ENCODE assay signal across 23 mouse cellular contexts in the genomic region with DNA sequence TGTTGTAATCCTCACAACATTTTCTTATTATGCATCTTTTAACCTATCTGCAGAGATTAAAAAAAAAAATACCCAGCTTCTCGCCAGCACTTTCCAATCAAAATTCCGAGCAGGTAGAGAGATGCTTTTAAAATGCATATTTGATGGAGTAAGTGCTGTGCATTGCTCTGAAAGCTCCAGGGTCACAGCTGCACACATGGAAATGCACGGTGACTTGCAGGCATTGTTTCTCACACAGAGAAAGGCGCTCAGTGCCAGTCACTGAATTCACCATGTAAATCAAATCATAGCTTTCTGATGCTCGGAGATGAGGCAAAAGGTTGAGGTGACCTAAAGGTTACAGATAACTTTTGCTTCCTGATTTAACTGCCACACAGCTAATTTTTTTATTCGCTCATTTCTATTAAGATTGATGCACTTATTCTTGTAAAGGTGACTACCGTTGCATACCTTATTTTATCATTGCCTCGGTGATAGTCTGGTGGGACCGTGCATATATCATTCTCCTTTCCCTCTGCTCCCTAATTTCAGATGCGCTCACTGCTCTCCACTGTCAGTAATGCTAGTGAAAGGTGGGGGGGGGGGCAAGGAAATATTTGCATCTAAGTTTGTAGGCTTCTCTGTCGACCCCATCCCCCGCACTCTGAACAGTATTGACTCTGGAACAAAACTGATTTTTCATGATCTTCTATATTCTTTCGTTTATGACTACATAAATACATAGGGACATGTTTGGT.
DNase-seq lines count a peak whose midpoint lies in the region; ATAC-seq and TF ChIP-seq lines count a peak whose summit lies in the region.
"Had no signal": no experiment of that assay in that cellular context is flagged by ENCODE, and none has a peak within 500 bp of the region (broad histone marks: within the 10 kb centered on the region; RNA-seq: fewer than 3 reads in every experiment).

No protein-coding gene starts in this region.

- peaks cover 11% of the 10 kb centered on the region for H3K4me1 ChIP-seq in forebrain, embryonic 14.5 days (ENCODE audit: control insufficient read depth, insufficient read depth, low read length)
- peaks cover 14% of the 10 kb centered on the region; the same call in 1 of the 2 replicates for H3K4me1 ChIP-seq in forebrain, postnatal 0 days (ENCODE audit: insufficient read depth)
- peaks cover 12% of the 10 kb centered on the region for H3K4me1 ChIP-seq in hindbrain, embryonic 14.5 days (replicated peaks; ENCODE audit: control insufficient read depth, insufficient read depth, low read length)
- H3K4me1 ChIP-seq in midbrain, embryonic 16.5 days (ENCODE audit: control insufficient read depth, insufficient read depth, low read length) = peaks cover 19% of the 10 kb centered on the region
- H3K4me1 ChIP-seq: kidney, embryonic 15.5 days; limb, embryonic 12.5 days had no signal

- no peak overlapping the region for H3K4me2 ChIP-seq in forebrain, embryonic 14.5 days (ENCODE audit: low read length)
- no peak overlapping the region for H3K4me2 ChIP-seq in forebrain, postnatal 0 days (ENCODE audit: low read depth)
- H3K4me2 ChIP-seq in hindbrain, embryonic 14.5 days (replicated peaks) = no peak overlapping the region; the same call in 1 of the 2 replicates
- peak overlapping the region; percentile 21; the same call in 1 of the 2 replicates for H3K4me2 ChIP-seq in midbrain, embryonic 16.5 days (ENCODE audit: low read length)
- H3K4me2 ChIP-seq: embryonic facial prominence, embryonic 12.5 days; heart, embryonic 15.5 days; kidney, embryonic 15.5 days; limb, embryonic 12.5 days; liver, embryonic 11.5 days had no signal

- 69% methylated on average over 13 of the region's 13 CpGs for WGBS in forebrain, embryonic 14.5 days
- WGBS in forebrain, postnatal 0 days = 54% methylated on average over 13 of the region's 13 CpGs
- 27% methylated on average over 13 of the region's 13 CpGs for WGBS in hindbrain, embryonic 14.5 days
- 33% methylated on average over 13 of the region's 13 CpGs for WGBS in midbrain, embryonic 16.5 days

- H3K36me3 ChIP-seq in forebrain, embryonic 14.5 days (ENCODE audit: control insufficient read depth, insufficient read depth, low read length) = no peaks in the 10 kb centered on the region
- no peaks in the 10 kb centered on the region for H3K36me3 ChIP-seq in forebrain, postnatal 0 days (ENCODE audit: insufficient read depth)
- no peaks in the 10 kb centered on the region for H3K36me3 ChIP-seq in hindbrain, embryonic 14.5 days (replicated peaks; ENCODE audit: control insufficient read depth, insufficient read depth)
- H3K36me3 ChIP-seq in midbrain, embryonic 16.5 days (ENCODE audit: control insufficient read depth, insufficient read depth, low read length) = no peaks in the 10 kb centered on the region
- H3K36me3 ChIP-seq: embryonic facial prominence, embryonic 12.5 days; heart, embryonic 15.5 days; kidney, embryonic 15.5 days; limb, embryonic 12.5 days had no signal

- no peaks in the 10 kb centered on the region for H3K9me3 ChIP-seq in forebrain, embryonic 14.5 days (replicated peaks; ENCODE audit: control insufficient read depth, low read length)
- no peaks in the 10 kb centered on the region for H3K9me3 ChIP-seq in forebrain, postnatal 0 days (ENCODE audit: low read length)
- H3K9me3 ChIP-seq in hindbrain, embryonic 14.5 days (ENCODE audit: control insufficient read depth, low read length) = no peaks in the 10 kb centered on the region
- H3K9me3 ChIP-seq in midbrain, embryonic 16.5 days (replicated peaks; ENCODE audit: control insufficient read depth, low read length, poor library complexity, severe bottlenecking) = no peaks in the 10 kb centered on the region
- H3K9me3 ChIP-seq: embryonic facial prominence, embryonic 12.5 days; heart, embryonic 15.5 days; kidney, embryonic 15.5 days; limb, embryonic 12.5 days had no signal

- H3K27me3 ChIP-seq in forebrain, embryonic 14.5 days (replicated peaks; ENCODE audit: control insufficient read depth, insufficient read depth, low read length) = no peaks in the 10 kb centered on the region
- no peaks in the 10 kb centered on the region for H3K27me3 ChIP-seq in forebrain, postnatal 0 days (ENCODE audit: insufficient read depth, low read length)
- no peaks in the 10 kb centered on the region for H3K27me3 ChIP-seq in hindbrain, embryonic 14.5 days (ENCODE audit: control insufficient read depth, insufficient read depth, low read length)
- H3K27me3 ChIP-seq in midbrain, embryonic 16.5 days (ENCODE audit: control insufficient read depth, insufficient read depth, low read depth, low read length) = no peaks in the 10 kb centered on the region
- H3K27me3 ChIP-seq: embryonic facial prominence, embryonic 12.5 days; heart, embryonic 15.5 days; kidney, embryonic 15.5 days; limb, embryonic 12.5 days had no signal

- TF ChIP-seq CTCF in forebrain, postnatal 0 days (IDR thresholded peaks at IDR 0.05; ENCODE audit: low read depth) = no peak
- no peak for TF ChIP-seq CTCF in brain, embryonic 14.5 days (IDR thresholded peaks at IDR 0.05; ENCODE audit: borderline replicate concordance, extremely low read depth, insufficient read depth, insufficient read length)

- DNase-seq in forebrain, embryonic 14.5 days (ENCODE audit: low spot score) = peak; percentile 44
- DNase-seq in forebrain, postnatal 0 days = no peak
- DNase-seq in brain, embryonic 14.5 days (ENCODE audit: low read depth) = peak; percentile 84
- DNase-seq in hindbrain, embryonic 14.5 days (ENCODE audit: low spot score) = no peak
- no peak for DNase-seq in c-Kit-positive CD71-positive TER-119-positive erythroid progenitor cells, embryonic 14.5 days (ENCODE audit: low spot score)
- DNase-seq in left cerebral cortex, postnatal 36 days (ENCODE audit: low spot score in 2 of 2) = no peak
- DNase-seq in spleen, adult 12 weeks (ENCODE audit: low spot score) = no peak
- DNase-seq: adrenal gland, postnatal 25 days; cerebellum, adult 11 months; cerebellum, postnatal 10 days; heart, postnatal 4 days; kidney, postnatal 36 days; layer of hippocampus, postnatal 36 days; liver, postnatal 0 days; lung, postnatal 10 days; spleen, adult 18-20 months had no signal

- H3K27ac ChIP-seq in forebrain, embryonic 14.5 days (ENCODE audit: low read depth, low read length) = peak overlapping the region; percentile 30; the same call in 1 of the 2 replicates
- H3K27ac ChIP-seq in forebrain, postnatal 0 days (ENCODE audit: low read depth, low read length) = no peak overlapping the region
- peak overlapping the region; percentile 61 for H3K27ac ChIP-seq in hindbrain, embryonic 14.5 days
- peak overlapping the region; percentile 71 for H3K27ac ChIP-seq in midbrain, embryonic 16.5 days (ENCODE audit: low read length)
- H3K27ac ChIP-seq: embryonic facial prominence, embryonic 12.5 days; heart, embryonic 15.5 days; kidney, embryonic 15.5 days; limb, embryonic 12.5 days had no signal

- no peak overlapping the region for H3K4me3 ChIP-seq in forebrain, embryonic 14.5 days (ENCODE audit: low read depth, low read length)
- no peak overlapping the region for H3K4me3 ChIP-seq in forebrain, postnatal 0 days (ENCODE audit: low read depth, low read length)
- H3K4me3 ChIP-seq in hindbrain, embryonic 14.5 days (replicated peaks; ENCODE audit: low read length) = no peak overlapping the region
- H3K4me3 ChIP-seq in midbrain, embryonic 16.5 days (ENCODE audit: low read depth, low read length) = no peak overlapping the region
- H3K4me3 ChIP-seq: embryonic facial prominence, embryonic 12.5 days; heart, embryonic 15.5 days; kidney, embryonic 15.5 days; limb, embryonic 12.5 days had no signal

- no peak for TF ChIP-seq POLR2A in brain, embryonic 14.5 days (IDR thresholded peaks at IDR 0.05; ENCODE audit: borderline replicate concordance, extremely low read depth, insufficient read depth, insufficient read length, poor library complexity, severe bottlenecking)

- intact Hi-C loops in left cerebral cortex, postnatal 36 days (cut with DNase I) = no loop called here

- 0 out of 2 replicates have a peak, but pooled peaks have one; percentile 45 for ATAC-seq in forebrain, embryonic 14.5 days
- ATAC-seq in forebrain, postnatal 0 days = no peak
- ATAC-seq in hindbrain, embryonic 14.5 days (ENCODE audit: low FRiP score) = peak; percentile 48; the same call in 1 of the 2 replicates
- ATAC-seq in midbrain, embryonic 16.5 days = peak; percentile 82
- ATAC-seq: intestine, embryonic 16.5 days; liver, postnatal 0 days had no signal

- no peak overlapping the region for H3K9ac ChIP-seq in forebrain, embryonic 14.5 days (ENCODE audit: low read length)
- H3K9ac ChIP-seq in forebrain, postnatal 0 days = no peak overlapping the region
- H3K9ac ChIP-seq in hindbrain, embryonic 14.5 days = no peak overlapping the region
- H3K9ac ChIP-seq in midbrain, embryonic 16.5 days (ENCODE audit: low read depth, low read length) = no peak overlapping the region
- H3K9ac ChIP-seq: embryonic facial prominence, embryonic 12.5 days; heart, embryonic 15.5 days; kidney, embryonic 15.5 days; limb, embryonic 12.5 days; liver, postnatal 0 days had no signal

Comparison
In these comparisons a context has a peak if more than half of its experiments do, and no peak if none do; other contexts are left out.
1. DNase-seq: peak in forebrain, embryonic 14.5 days (single experiment) and brain, embryonic 14.5 days (single experiment); none in forebrain, postnatal 0 days (single experiment), hindbrain, embryonic 14.5 days (single experiment), c-Kit-positive CD71-positive TER-119-positive erythroid progenitor cells, embryonic 14.5 days (single experiment), left cerebral cortex, postnatal 36 days (0 of 2) and spleen, adult 12 weeks (single experiment).